Mouse (Mus musculus) adrenal gland, adult 8-10 months (tissue): Measurements from ENCODE around the gene Dok3. TPM values are rescaled to one million over a fixed set of nuclear protein-coding genes. Genes with fewer than 3 reads are reported as not detected.
"Not testable (repeated sequence)": the region's sequence is repeated elsewhere in the genome, so short reads cannot be mapped to it uniquely, and the experiment has no call there.

Experiments
- DNase-seq: peaks from one replicate; pipeline ENCODE4 v3.0.0; 2022
- total RNA-seq, 4 experiments: library from RNA; stranded (reverse); gene quantifications; 2 replicates each; pipeline ENCODE4 v1.2.4; 2022

Gene Dok3
- total RNA-seq = 1 to 10 TPM; 4.0 to 7.2 (median 4.7) TPM

GRCm38 (mm10) chr13:55529198-55529915 lies at the start of gene Dok3:
Gene Dok3, minus strand, starts transcription at chr13:55529296.
- no peak for DNase-seq

GRCm38 (mm10) chr13:55578086-55578485 lies 49.0 kb upstream of the Dok3 start:
- DNase-seq = no peak

GRCm38 (mm10) chr13:55576872-55577271 lies 47.8 kb upstream of the Dok3 start:
- DNase-seq = not testable (repeated sequence)

GRCm38 (mm10) chr13:55575932-55576331 lies 46.8 kb upstream of the Dok3 start:
- DNase-seq = no peak

- no peak for DNase-seq
These were observed 45.2 kb upstream of the Dok3 start for GRCm38 (mm10) chr13:55574321-55574720.

- DNase-seq = no peak
These were observed 44.3 kb upstream of the Dok3 start, which contains the start of gene Tmed9 for GRCm38 (mm10) chr13:55573432-55573831. Gene Tmed9, plus strand, starts transcription at chr13:55573732.

DNA sequence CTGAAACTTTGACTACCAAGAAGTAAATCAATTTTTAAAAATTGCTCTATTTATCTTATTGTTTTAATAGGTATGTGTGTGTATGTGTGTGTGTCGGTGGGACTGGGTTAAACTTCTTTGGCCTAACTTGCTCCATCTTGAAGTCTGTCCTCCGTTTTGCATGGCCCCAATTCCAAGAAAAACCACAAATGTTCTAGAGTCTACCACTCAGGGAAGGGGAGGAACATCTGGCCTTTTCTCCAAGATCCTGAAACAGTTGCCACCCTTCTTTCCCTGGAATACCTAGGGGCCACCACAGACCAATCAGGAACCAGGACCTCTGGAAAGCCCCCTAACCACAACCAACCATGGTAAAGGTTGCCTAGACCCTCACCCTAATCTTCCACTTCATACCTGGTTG lies 42.9 kb upstream of the Dok3 start:
- DNase-seq = no peak

DNA sequence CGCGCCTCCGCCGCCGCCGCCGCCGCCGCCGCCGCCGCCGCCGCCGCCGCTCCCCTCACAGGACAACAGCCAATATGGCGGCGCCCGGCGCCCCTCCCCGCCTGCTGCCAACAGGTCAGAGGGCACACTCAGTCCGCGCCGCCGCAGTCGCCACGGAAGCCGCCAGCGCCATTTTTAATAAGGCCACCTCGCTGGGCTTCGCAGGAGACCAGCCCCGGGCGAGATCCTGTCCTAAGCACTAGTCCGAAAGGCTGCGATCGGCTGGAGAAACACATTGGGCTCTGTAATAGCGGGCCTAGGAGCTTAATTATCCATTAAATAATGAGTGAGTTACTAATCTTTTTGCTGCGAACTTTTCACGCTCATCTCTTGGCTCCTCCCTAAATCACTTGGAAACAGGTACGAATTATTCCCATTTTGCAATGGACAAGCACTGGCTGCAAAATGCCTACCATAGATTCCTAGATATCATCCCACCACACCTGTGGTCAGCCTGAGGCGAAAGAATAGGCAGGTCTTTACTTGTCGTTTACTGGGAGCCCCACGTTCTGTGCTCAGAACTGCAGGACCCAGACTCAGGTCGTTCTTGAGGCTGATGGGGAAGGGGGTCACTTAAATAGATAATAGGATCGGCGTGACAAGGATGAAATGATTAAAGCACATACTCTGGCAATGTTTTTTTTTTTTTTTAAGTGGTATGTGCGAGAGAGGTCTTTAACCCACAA lies 42.1 kb upstream of the Dok3 start, which contains the start of gene Fam193b:
TSS of gene Fam193b (minus strand) at position 94 of the 725 bp plus-strand sequence.
- DNase-seq = peak; percentile 91

GRCm38 (mm10) chr13:55570286-55570973 lies 41.3 kb upstream of the Dok3 start:
- DNase-seq = no peak

DNA sequence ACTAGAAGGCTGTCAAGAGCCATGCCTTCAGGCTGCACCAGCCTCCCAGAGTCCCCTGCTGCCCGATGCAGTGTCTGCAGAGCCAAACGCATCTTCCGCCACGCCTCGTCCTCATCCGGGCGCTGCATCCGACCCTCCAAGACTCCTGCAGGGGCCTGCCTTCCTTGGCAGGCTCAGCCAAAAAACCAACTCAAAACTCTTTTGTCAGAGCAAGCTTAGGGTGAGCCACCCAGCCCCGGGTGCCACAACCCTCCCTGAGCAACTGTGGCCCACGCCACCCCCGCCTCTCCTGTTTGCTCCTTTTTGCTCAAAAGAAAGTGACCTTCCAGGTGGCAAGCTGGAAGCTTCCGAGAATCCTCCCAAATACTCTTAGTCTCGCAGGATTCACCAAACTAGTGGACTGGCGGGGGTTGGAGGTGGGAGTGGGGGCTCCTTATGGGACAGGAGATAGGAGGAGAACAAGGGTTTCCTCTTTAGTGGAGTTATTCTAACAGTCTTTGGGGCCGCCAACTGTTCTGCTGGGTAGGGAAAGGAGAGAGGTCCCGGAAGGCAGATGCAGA lies 40.7 kb upstream of the Dok3 start:
- DNase-seq = no peak

DNA sequence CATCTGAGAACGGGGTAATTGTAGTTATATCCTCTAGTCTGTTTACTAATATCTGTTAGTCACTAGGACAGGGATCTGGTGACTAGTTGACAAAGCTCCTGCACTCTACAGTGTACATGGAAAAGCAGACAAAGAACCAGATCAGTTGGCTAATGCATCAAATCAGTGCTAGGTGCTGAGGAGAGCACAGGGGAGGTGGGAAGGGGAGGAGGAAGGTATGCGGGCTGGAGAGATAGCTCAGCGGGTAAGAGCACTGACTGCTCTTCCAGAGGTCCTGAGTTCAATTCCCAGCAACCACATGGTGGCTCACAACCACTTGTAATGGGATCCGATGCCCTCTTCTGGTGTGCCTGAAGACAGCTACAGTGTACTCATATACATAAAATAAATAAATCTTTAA lies 39.4 kb upstream of the Dok3 start:
- not testable (repeated sequence) for DNase-seq

DNA sequence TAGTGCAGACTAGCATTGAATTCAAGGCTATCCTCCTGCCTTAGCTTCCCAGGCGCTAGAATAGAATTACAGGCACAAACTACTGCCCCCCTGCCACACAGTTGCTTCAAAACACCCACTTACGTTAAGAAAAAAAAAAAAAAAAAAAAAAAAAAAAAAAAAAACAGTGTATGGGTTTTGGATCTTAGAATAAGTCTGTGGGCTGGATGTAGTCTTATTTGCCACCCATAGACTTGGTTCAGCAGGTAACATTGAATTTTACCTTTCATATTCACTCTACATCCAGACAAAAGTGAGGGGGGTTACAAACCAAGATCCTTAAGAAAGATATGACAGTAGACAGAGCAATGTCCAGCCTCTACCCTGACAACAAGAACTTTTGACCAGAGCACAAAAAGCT lies 38.9 kb upstream of the Dok3 start:
- no peak for DNase-seq

DNA sequence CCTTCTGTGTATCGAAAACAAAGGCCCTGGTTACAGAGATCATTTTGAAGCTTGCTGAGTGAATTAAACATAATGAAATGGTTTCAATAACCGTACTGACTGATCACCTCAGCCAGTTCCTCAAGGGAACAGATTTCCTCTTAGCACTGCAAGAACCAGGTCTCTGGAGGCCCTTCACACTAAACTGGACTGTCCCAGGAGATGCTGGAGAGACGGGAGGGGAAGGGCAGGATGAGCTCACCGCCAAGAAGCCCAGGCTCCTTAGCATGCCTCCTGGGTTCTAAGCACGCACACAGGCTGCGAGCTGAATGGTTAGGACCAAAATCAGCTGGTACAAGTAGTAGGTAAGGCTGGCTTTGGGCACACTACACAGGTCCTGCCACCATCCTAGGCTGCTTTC lies 37.9 kb upstream of the Dok3 start:
- no peak for DNase-seq

DNA sequence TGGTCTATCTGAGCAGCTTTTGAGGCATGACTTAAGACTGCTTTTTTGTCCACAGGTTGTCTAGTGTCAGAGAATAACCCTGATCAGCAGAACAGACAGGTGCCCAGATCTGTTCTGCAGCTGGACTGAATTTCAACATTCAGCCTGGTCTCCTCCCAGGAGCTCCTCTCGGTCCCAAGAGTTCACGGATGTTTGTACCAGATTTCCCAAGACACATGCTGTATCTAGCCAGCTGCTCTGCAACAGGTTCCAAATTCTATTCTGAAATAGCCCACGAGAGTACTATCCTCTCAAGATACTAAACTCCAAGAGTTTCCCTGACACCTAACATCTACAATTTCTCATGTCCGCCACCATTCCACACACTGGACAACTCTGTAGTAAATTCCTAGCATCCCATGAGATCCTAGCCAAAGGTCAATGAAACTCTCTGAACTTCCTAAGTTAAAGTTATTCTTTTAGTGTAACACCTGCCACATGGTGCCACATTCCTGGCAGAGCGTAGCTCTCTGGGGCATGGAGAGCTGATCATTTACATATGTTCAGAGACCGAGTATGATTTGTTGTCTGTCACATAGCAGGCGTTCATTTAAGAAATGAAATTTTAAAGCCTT lies 34.3 kb upstream of the Dok3 start:
- no peak for DNase-seq

GRCm38 (mm10) chr13:55557499-55557898 lies 28.4 kb upstream of the Dok3 start:
- no peak for DNase-seq

DNA sequence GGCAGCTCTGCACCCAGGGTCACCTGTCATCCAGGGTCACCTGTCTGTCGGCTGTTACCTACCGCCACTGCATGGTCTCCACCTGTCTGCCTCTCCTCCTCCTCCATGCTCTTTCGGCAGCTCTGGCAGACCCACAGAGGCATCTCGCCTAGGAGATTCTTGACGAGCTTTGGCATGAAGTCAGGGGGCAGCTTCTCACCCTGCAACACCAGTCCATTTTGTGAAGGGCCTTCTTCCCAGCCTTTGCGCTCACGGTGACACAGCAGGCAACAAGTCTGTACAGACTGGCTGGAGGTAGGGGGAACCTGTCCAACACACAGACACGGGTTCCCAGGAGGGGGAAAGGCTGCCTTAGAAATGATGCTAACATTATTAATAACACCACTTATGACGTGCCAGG lies 26.8 kb upstream of the Dok3 start:
- DNase-seq = no peak

- no peak for DNase-seq
These were observed 20.0 kb upstream of the Dok3 start for GRCm38 (mm10) chr13:55549061-55549460.

DNA sequence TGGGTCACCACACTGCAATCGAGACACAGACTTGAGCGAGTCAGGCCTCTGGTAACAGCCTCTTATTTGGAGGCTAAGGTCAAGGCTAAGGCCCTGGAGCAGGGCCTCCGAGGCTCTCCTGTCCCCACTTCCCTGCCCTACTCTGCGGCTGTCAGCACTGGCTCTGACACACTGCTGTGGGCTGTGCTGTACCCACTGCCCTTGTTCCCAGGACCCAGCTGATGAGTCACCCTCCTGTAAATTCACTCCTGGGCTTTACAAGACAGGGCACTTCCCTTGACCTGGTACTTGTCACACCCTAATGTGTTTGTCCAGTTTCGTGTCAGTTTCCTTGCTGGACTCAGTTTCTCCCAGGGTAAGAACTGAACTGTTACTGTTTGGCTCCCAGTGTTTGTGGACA lies 19.3 kb upstream of the Dok3 start:
- DNase-seq = peak; percentile 77

DNA sequence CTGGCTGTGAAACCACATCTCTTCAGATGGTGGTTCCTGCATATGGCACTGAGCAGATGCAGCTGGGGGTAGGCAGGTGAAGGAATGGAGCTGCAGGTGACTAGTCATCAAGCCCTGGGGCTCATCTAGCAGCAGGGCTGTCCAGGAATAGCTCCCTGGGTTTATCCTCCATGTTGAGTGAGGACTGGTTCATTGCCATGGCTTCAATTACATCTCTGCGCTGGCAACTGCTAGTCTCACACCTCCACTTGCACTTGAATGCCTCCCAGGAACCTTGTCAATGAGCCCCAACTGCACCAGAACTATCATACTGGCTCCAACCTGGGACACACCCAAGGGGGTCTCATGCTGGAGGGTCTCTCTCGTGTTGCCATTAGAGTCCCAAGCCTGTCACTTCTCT lies 18.8 kb upstream of the Dok3 start:
- DNase-seq = no peak

DNA sequence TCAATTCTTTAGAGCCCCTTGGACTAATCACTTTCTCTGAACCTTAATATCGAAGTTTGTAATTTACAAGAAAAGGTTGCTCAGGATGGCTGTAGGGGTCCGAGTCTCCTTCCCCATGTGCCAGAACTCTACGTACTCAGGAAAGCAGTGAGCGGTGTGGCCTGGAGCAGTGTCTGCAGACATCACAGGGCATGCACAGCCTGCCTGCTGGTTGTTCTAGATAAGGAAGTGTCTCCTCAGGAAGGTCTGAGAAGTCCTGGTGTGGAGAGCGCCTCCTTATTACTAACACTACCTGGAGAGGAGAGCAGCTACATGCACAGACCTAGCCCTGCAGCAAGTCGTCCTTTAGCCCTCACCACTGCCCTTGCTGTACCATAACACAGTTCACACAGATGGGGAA lies 15.7 kb upstream of the Dok3 start:
- no peak for DNase-seq

GRCm38 (mm10) chr13:55543447-55543846 lies 14.4 kb upstream of the Dok3 start:
- no peak for DNase-seq

- DNase-seq = no peak
These were observed 13.8 kb upstream of the Dok3 start for GRCm38 (mm10) chr13:55542891-55543290.

DNA sequence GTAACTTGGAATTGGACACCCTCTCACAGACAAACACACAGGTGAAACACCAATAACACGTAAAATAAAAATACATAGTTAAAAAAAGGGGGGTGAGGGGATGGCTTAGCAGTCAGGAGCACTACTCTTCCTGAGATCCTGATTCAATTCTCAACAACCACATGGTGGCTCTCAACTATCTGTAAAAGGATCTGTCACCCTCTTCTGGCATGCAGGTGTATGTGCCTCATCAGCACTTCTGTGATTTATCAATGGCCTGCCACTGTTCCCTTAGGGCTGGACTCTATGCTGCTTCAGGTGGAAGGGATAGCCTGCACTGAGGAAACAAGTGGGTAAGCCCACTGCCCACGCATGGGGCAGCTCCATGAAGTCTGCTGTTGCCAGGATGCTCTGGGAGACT lies 11.8 kb upstream of the Dok3 start:
- DNase-seq = no peak
